Mouse (Mus musculus) urinary bladder, postnatal 36 days (tissue): ENCODE measurements at regions not wholly inside any gene's neighbourhood (a gene's known extent, or its start where the extent isn't known, plus 50 kb on each side); places are given as distances from the start of the nearest gene placed in this dataset.

Experiments
- DNase-seq, 2 experiments: peaks; one replicate each; pipeline ENCODE4 v3.0.0; 2022; ENCODE audit warnings: low spot score in 2 of 2, mixed read lengths in 1 of 2

- no peak for DNase-seq
Measured at GRCm38 (mm10) chr17:88116321-88116720, 51.2 kb upstream of the Fbxo11 start.

- DNase-seq, result no peak
Measured at GRCm38 (mm10) chr17:88118714-88119113, 53.6 kb upstream of the Fbxo11 start.

- no peak for DNase-seq
Measured at GRCm38 (mm10) chr17:88123711-88124110, 58.6 kb upstream of the Fbxo11 start.

GRCm38 (mm10) chr17:88127126-88127525 is 62.0 kb upstream of the Fbxo11 start:
- DNase-seq, result no peak

- DNase-seq, result no peak
Measured at GRCm38 (mm10) chr17:88131297-88131696, 66.2 kb upstream of the Fbxo11 start.

- DNase-seq, result peak in 1 of 2 experiments; percentile 51
Measured at GRCm38 (mm10) chr17:88131980-88132379, 66.9 kb upstream of the Fbxo11 start.

GRCm38 (mm10) chr17:88132601-88133346 is 67.7 kb upstream of the Fbxo11 start:
- peak in 1 of 2 experiments; percentile 31 for DNase-seq

- no peak for DNase-seq
Measured at GRCm38 (mm10) chr17:88134546-88134945, 69.5 kb upstream of the Fbxo11 start.

GRCm38 (mm10) chr17:88141538-88141937 is 76.4 kb upstream of the Fbxo11 start:
- no peak for DNase-seq

- DNase-seq, result no peak
Measured at GRCm38 (mm10) chr17:88142003-88142402, 76.9 kb upstream of the Fbxo11 start.

GRCm38 (mm10) chr17:88142809-88143208 is 77.7 kb upstream of the Fbxo11 start:
- DNase-seq, result no peak

- no peak for DNase-seq
Measured at GRCm38 (mm10) chr17:88143378-88143943, 78.4 kb upstream of the Fbxo11 start.

- DNase-seq, result no peak
Measured at GRCm38 (mm10) chr17:88158550-88158949, 93.5 kb upstream of the Fbxo11 start.

GRCm38 (mm10) chr17:88159212-88159668 is 94.1 kb upstream of the Fbxo11 start:
- DNase-seq, result no peak

- DNase-seq, result no peak
Measured at GRCm38 (mm10) chr17:88159851-88160676, 95.0 kb upstream of the Fbxo11 start.

GRCm38 (mm10) chr17:88160677-88161001 is 95.5 kb upstream of the Fbxo11 start:
- no peak for DNase-seq

- DNase-seq, result no peak
Measured at GRCm38 (mm10) chr17:88161766-88162165, 96.7 kb upstream of the Fbxo11 start.

- no peak for DNase-seq
Measured at GRCm38 (mm10) chr17:88164805-88165204, 99.7 kb upstream of the Fbxo11 start.

- DNase-seq, result peak; percentile 8 to 9
Measured at GRCm38 (mm10) chr17:88165811-88166210, 100.7 kb upstream of the Fbxo11 start.

GRCm38 (mm10) chr17:88168262-88169096 is 103.4 kb upstream of the Fbxo11 start:
- DNase-seq, result no peak

- no peak for DNase-seq
Measured at GRCm38 (mm10) chr17:88171606-88172005, 106.5 kb upstream of the Fbxo11 start.
